Mouse (Mus musculus) spleen, adult 2 months (tissue): ENCODE measurements around the gene Cyba. TPM values are rescaled to one million over a fixed set of nuclear protein-coding genes. Genes with fewer than 3 reads are reported as not detected.

Experiments
- DNase-seq, 2 experiments: peaks; one replicate each; pipeline versions ENCODE4 v3.0.0 to v3.0.0-alpha.2; 2012 to 2021; ENCODE audit warnings: low spot score in 2 of 2, low read depth in 1 of 2
- H3K27ac ChIP-seq: fragments of 200-500 bp; 2 replicates; pipeline ENCODE4 v1.5.1; 2012; ENCODE audit warnings: low read length, inconsistent platforms; ENCODE audit not compliant: insufficient read depth
- H3K27me3 ChIP-seq: fragments of 200-500 bp; 2 replicates; pipeline ENCODE4 v1.6.1; 2012; ENCODE audit warnings: mild to moderate bottlenecking, moderate library complexity, low read length, inconsistent platforms; ENCODE audit not compliant: control insufficient read depth, insufficient read depth
- H3K36me3 ChIP-seq: fragments of 200-500 bp; 2 replicates; pipeline ENCODE4 v1.6.1; 2012; ENCODE audit warnings: mild to moderate bottlenecking, low read length, inconsistent platforms; ENCODE audit not compliant: control insufficient read depth, insufficient read depth
- H3K4me1 ChIP-seq: fragments of 200-500 bp; 2 replicates; pipeline ENCODE4 v1.6.1; 2011; ENCODE audit warnings: inconsistent platforms; ENCODE audit not compliant: control insufficient read depth, insufficient read depth, insufficient read length
- H3K4me3 ChIP-seq: fragments of 200-500 bp; 2 replicates; pipeline ENCODE4 v1.5.1; 2011; ENCODE audit warnings: mild to moderate bottlenecking, inconsistent platforms; ENCODE audit not compliant: insufficient read depth, insufficient read length; ENCODE audit errors: extremely low read depth
- CTCF ChIP-seq: fragments of 200-500 bp; IDR thresholded peaks from 2 replicates; pipeline ENCODE4 v1.5.1; 2011; ENCODE audit warnings: mild to moderate bottlenecking, inconsistent platforms; ENCODE audit not compliant: insufficient read depth, insufficient read length, insufficient replicate concordance; ENCODE audit errors: extremely low read depth
- POLR2A ChIP-seq: fragments of 200-500 bp; IDR thresholded peaks from 2 replicates; pipeline ENCODE4 v1.6.1; 2011; ENCODE audit warnings: low read depth, low read length, inconsistent platforms
- WGBS: fragments of 180-500 bp; shearing (Covaris S2); methylation state at CpG from one replicate; pipeline ENCODE4 v1.1.7; 2018; 5-methylcytosine and 5-hydroxymethylcytosine counted together
- polyA plus RNA-seq: library from polyadenylated mRNA; depleted of rRNA; stranded (reverse); fragments of >200 nt; gene quantifications from 2 replicates; pipeline ENCODE4 v1.2.3, GENCODE M21; 2012; rRNA removed

Cyba gene
- polyA plus RNA-seq = 751 and 823 TPM in 2 replicates

DNA sequence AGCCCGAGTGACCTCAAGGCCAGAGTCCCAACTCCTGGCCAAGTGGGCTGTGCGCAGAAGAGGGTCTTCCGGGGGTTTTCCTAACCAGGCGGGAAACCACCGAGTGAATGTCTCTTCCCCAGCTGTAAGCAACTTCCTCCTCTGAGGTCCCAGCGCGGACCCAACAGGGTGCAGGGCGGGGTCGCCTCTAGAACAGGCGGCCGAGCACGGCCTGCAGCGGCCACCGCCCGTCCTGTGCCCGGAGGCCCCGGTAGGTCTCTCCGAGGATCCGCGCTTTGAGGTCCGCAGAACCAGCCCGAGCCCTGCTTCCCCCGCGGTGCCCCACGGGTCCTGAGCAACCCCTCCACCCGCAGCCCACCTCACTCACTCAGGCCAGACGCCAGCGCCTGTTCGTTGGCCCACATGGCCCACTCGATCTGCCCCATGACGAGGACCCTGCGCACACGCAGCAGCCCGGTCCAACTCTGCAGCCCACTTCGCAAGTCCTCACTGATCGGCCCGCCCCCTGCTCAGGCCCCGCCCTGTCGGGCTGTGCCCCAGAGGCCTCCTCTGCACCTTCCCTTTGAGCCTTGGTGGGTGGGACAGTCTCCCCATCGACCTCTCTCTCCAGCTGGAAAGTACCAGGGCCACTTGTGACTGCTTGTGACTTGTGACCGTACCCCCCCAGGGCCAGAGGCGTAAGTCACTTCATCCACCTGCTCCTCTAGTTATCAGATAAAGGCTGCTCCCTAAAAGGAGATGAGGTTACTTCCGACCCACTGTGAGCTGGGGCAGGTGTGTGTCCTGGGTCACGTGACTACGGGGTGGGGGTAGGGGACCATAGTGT is at the start of gene Cyba:
Cyba (minus strand) TSS at position 488 of the 826 bp plus-strand sequence.
- WGBS = under 1% methylated on average over 45 of the region's 45 CpGs
- peaks cover 3% of the 10 kb centered on the region; the same call in 1 of the 2 replicates for H3K36me3 ChIP-seq
- DNase-seq = peak; percentile 75 to 87

DNA sequence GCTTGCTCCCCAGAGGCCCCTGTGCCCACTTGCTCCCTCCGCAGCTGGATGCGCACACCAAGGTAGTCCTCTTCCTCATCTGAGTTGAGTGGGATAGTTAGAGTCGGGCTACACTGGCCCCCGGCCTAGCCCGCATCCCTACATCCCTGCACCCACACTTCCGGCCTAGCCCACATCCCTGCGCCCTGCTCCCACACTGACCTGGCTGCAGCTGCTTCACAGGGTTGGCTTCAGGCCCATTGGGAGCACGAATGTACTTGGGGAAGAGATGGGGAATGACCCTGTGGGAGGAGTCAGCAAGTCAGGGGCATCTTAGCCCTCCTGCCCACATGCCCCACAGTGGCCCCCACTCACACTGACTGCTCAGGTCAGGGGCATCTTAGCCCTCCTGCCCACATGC is 49.7 kb upstream of the Cyba start:
- H3K36me3 ChIP-seq = peaks cover 77% of the 10 kb centered on the region
- H3K4me1 ChIP-seq = no peaks in the 10 kb centered on the region
- no peak for DNase-seq
- H3K4me3 ChIP-seq = no peak overlapping the region
- 89% methylated on average over 8 of the region's 8 CpGs for WGBS
- TF ChIP-seq POLR2A (no peak), CTCF (no peak)
- no peak overlapping the region for H3K27ac ChIP-seq
- H3K27me3 ChIP-seq = no peaks in the 10 kb centered on the region

More for the DNA sequence above, at the start of gene Cyba:
- Histone ChIP-seq H3K4me1 (peaks cover 32% of the 10 kb centered on the region), H3K4me3 (peak within 1 kb of the TSS; percentile 88), H3K27me3 (no peaks in the 10 kb centered on the region), H3K27ac (peak within 1 kb of the TSS; percentile 99)
- TF ChIP-seq CTCF (no peak), POLR2A (peak; percentile 78)

GRCm38 (mm10) chr8:122475580-122476320 is 43.0 kb upstream of the Cyba start, which contains the start of the genes Rnf166 and Ctu2:
Gene Rnf166, minus strand, starts transcription at chr8:122476064.
Gene Ctu2, plus strand, starts transcription at chr8:122476143.
- peak within 1 kb of the TSS; percentile 65 for H3K27ac ChIP-seq
- peak; percentile 78 to 81 for DNase-seq
- no peaks in the 10 kb centered on the region for H3K27me3 ChIP-seq
- H3K4me1 ChIP-seq = peaks cover 13% of the 10 kb centered on the region; the same call in 1 of the 2 replicates
- peak within 1 kb of the TSS; percentile 98 for H3K4me3 ChIP-seq
- TF ChIP-seq POLR2A = peak; percentile 39
- TF ChIP-seq CTCF = no peak
- H3K36me3 ChIP-seq = peaks cover 20% of the 10 kb centered on the region
- WGBS = 1% methylated on average over 103 of the region's 103 CpGs

- Histone ChIP-seq H3K27me3 (no peaks in the 10 kb centered on the region), H3K4me3 (peak overlapping the region; percentile 98), H3K4me1 (peaks cover 17% of the 10 kb centered on the region; the same call in 1 of the 2 replicates), H3K36me3 (peaks cover 18% of the 10 kb centered on the region), H3K27ac (peak overlapping the region; percentile 65)
- DNase-seq = no peak
- TF ChIP-seq POLR2A (no peak), CTCF (no peak)
- WGBS = 2% methylated on average over 16 of the region's 16 CpGs
Measured at GRCm38 (mm10) chr8:122474951-122475560, 42.3 kb upstream of the Cyba start.

GRCm38 (mm10) chr8:122473911-122474421 is 41.2 kb upstream of the Cyba start:
- H3K27me3 ChIP-seq = no peaks in the 10 kb centered on the region
- peaks cover 9% of the 10 kb centered on the region for H3K36me3 ChIP-seq
- DNase-seq = peak in 1 of 2 experiments; percentile 28
- no peak overlapping the region for H3K4me3 ChIP-seq
- WGBS = 7% methylated on average over 8 of the region's 8 CpGs
- peak overlapping the region; percentile 78 for H3K27ac ChIP-seq
- peaks cover 20% of the 10 kb centered on the region; the same call in 1 of the 2 replicates for H3K4me1 ChIP-seq
- TF ChIP-seq CTCF = no peak
- TF ChIP-seq POLR2A = no peak

- TF ChIP-seq CTCF (no peak), POLR2A (no peak)
- peaks cover 24% of the 10 kb centered on the region for H3K36me3 ChIP-seq
- no peaks in the 10 kb centered on the region for H3K27me3 ChIP-seq
- H3K4me3 ChIP-seq = no peak overlapping the region
- peaks cover 20% of the 10 kb centered on the region; the same call in 1 of the 2 replicates for H3K4me1 ChIP-seq
- no peak for DNase-seq
- H3K27ac ChIP-seq = peak overlapping the region; percentile 27
- 28% methylated on average over 5 of the region's 5 CpGs for WGBS
Measured at GRCm38 (mm10) chr8:122470691-122471090, 38.0 kb upstream of the Cyba start.
